8 mouse cellular contexts compared by ENCODE assay signal in genomic region chr12:78861496-78862253, GRCm38 (mm10). TPM values are rescaled to one million over a fixed set of nuclear protein-coding genes. Genes with fewer than 3 reads are reported as not detected.
DNase-seq lines count a peak whose midpoint lies in the region; ATAC-seq and TF ChIP-seq lines count a peak whose summit lies in the region.

Atp6v1d (minus strand) TSS chr12:78861638.
Eif2s1 (plus strand) TSS chr12:78861819.

- H3K4me2 ChIP-seq in heart, embryonic 12.5 days, result peak within 1 kb of the TSS; percentile 75
- H3K4me2 ChIP-seq in kidney, postnatal 0 days (ENCODE audit: low read length), result peak within 1 kb of the TSS; percentile 82
- peak within 1 kb of the TSS; percentile 74 for H3K4me2 ChIP-seq in liver, embryonic 11.5 days
- peak within 1 kb of the TSS; percentile 83 for H3K4me2 ChIP-seq in stomach, embryonic 14.5 days (replicated peaks; ENCODE audit: low read depth, low read length)

- peak within 1 kb of the TSS; percentile 91 for H3K9ac ChIP-seq in heart, embryonic 12.5 days
- peak within 1 kb of the TSS; percentile 84 for H3K9ac ChIP-seq in kidney, postnatal 0 days (ENCODE audit: low read depth, low read length)
- H3K9ac ChIP-seq in liver, embryonic 11.5 days (ENCODE audit: low read depth, low read length), result peak within 1 kb of the TSS; percentile 86
- H3K9ac ChIP-seq in stomach, embryonic 14.5 days (replicated peaks; ENCODE audit: low read depth, low read length), result peak within 1 kb of the TSS; percentile 95

- DNase-seq in CD4-positive helper T cell, adult 2 months (ENCODE audit: low read depth, low spot score), result peak; percentile 99
- DNase-seq in brain, embryonic 18.5 days (ENCODE audit: low read depth, low spot score), result peak; percentile 99
- peak; percentile 99 for DNase-seq in kidney, postnatal 0 days (ENCODE audit: low spot score)
- peak; percentile 99 for DNase-seq in liver, embryonic 11.5 days (ENCODE audit: low spot score)
- DNase-seq in naive thymus-derived CD4-positive, alpha-beta T cell, adult 2 months (ENCODE audit: low read depth), result peak; percentile 98

- peaks cover 16% of the 10 kb centered on the region for H3K4me1 ChIP-seq in heart, embryonic 12.5 days (replicated peaks)
- H3K4me1 ChIP-seq in kidney, postnatal 0 days (replicated peaks; ENCODE audit: insufficient read depth, low read length), result peaks cover 9% of the 10 kb centered on the region
- no peaks in the 10 kb centered on the region; the same call in none of the 2 replicates for H3K4me1 ChIP-seq in liver, embryonic 11.5 days (replicated peaks; ENCODE audit: control insufficient read depth, insufficient read depth, low read length)
- H3K4me1 ChIP-seq in stomach, embryonic 14.5 days (ENCODE audit: control insufficient read depth, insufficient read depth, low read length), result peaks cover 3% of the 10 kb centered on the region; the same call in 1 of the 2 replicates

- peak within 1 kb of the TSS; percentile 92 for H3K4me3 ChIP-seq in heart, embryonic 12.5 days
- peak within 1 kb of the TSS; percentile 75 for H3K4me3 ChIP-seq in kidney, postnatal 0 days (replicated peaks; ENCODE audit: low read depth, low read length)
- peak within 1 kb of the TSS; percentile 80 for H3K4me3 ChIP-seq in liver, embryonic 11.5 days (ENCODE audit: low read depth, low read length)
- H3K4me3 ChIP-seq in stomach, embryonic 14.5 days (ENCODE audit: low read depth, low read length), result peak within 1 kb of the TSS; percentile 88

- peak; percentile 89 for TF ChIP-seq CTCF in kidney, postnatal 0 days (IDR thresholded peaks at IDR 0.05; ENCODE audit: low read depth)

- peak within 1 kb of the TSS; percentile 77 for H3K27ac ChIP-seq in heart, embryonic 12.5 days (ENCODE audit: poor library complexity, severe bottlenecking)
- H3K27ac ChIP-seq in kidney, postnatal 0 days, result peak within 1 kb of the TSS; percentile 90
- peak within 1 kb of the TSS; percentile 44 for H3K27ac ChIP-seq in liver, embryonic 11.5 days (ENCODE audit: low read depth, low read length)
- H3K27ac ChIP-seq in stomach, embryonic 14.5 days (ENCODE audit: low read length), result peak within 1 kb of the TSS; percentile 89

- under 1% methylated on average over 55 of the region's 55 CpGs for WGBS in heart, embryonic 12.5 days
- under 1% methylated on average over 54 of the region's 55 CpGs for WGBS in kidney, postnatal 0 days
- under 1% methylated on average over 55 of the region's 55 CpGs for WGBS in liver, embryonic 11.5 days
- under 1% methylated on average over 55 of the region's 55 CpGs for WGBS in stomach, embryonic 14.5 days

- H3K9me3 ChIP-seq in heart, embryonic 12.5 days (replicated peaks), result no peaks in the 10 kb centered on the region
- H3K9me3 ChIP-seq in kidney, postnatal 0 days (replicated peaks; ENCODE audit: low read length), result no peaks in the 10 kb centered on the region
- no peaks in the 10 kb centered on the region for H3K9me3 ChIP-seq in liver, embryonic 11.5 days (ENCODE audit: control insufficient read depth, low read length)
- H3K9me3 ChIP-seq in stomach, embryonic 14.5 days (ENCODE audit: control insufficient read depth, low read depth, low read length), result no peaks in the 10 kb centered on the region

- no peaks in the 10 kb centered on the region for H3K27me3 ChIP-seq in heart, embryonic 12.5 days (replicated peaks)
- no peaks in the 10 kb centered on the region for H3K27me3 ChIP-seq in kidney, postnatal 0 days (ENCODE audit: insufficient read depth, low read length)
- H3K27me3 ChIP-seq in liver, embryonic 11.5 days (replicated peaks; ENCODE audit: control insufficient read depth, insufficient read depth, low read length), result no peaks in the 10 kb centered on the region
- H3K27me3 ChIP-seq in stomach, embryonic 14.5 days (ENCODE audit: control insufficient read depth, insufficient read depth, low read length), result no peaks in the 10 kb centered on the region

- ATAC-seq in erythroid progenitor cell, adult 5-6 weeks (replicated peaks; ENCODE audit: low FRiP score, poor library complexity, severe bottlenecking), result peak; percentile 87
- peak; percentile 100 for ATAC-seq in heart, embryonic 12.5 days (ENCODE audit: insufficient number of reproducible peaks, low FRiP score)
- ATAC-seq in kidney, postnatal 0 days (replicated peaks; ENCODE audit: low FRiP score, low read depth), result peak; percentile 100
- ATAC-seq in liver, embryonic 11.5 days (replicated peaks; ENCODE audit: low FRiP score), result peak; percentile 99
- ATAC-seq in stomach, embryonic 14.5 days (ENCODE audit: insufficient number of reproducible peaks, insufficient read depth, low FRiP score, low read depth), result peak; percentile 100

- peaks cover 7% of the 10 kb centered on the region for H3K36me3 ChIP-seq in heart, embryonic 12.5 days
- H3K36me3 ChIP-seq in kidney, postnatal 0 days (ENCODE audit: insufficient read depth, low read length), result no peaks in the 10 kb centered on the region
- no peaks in the 10 kb centered on the region for H3K36me3 ChIP-seq in liver, embryonic 11.5 days (ENCODE audit: control insufficient read depth, insufficient read depth, low read length)
- no peaks in the 10 kb centered on the region for H3K36me3 ChIP-seq in stomach, embryonic 14.5 days (ENCODE audit: control insufficient read depth, insufficient read depth, low read length)

RNA-seq across cellular contexts. Expression of gene Atp6v1d, which starts in this region (rescaled TPM):
- 70.6 and 96.0 TPM in 2 replicates for total RNA-seq in erythroid progenitor cell, adult 5-6 weeks (2015; ENCODE audit: low replicate concordance)
- total RNA-seq in erythroid progenitor cell, adult 5-6 weeks (2017; ENCODE audit: low replicate concordance), result 63.5 and 94.6 TPM in 2 replicates
- polyA plus RNA-seq in heart, embryonic 12.5 days (2016; fragmentation: Nextera tagmentation; extraction: Ambion mirVana), result 72.5 and 79.9 TPM in 2 replicates
- polyA plus RNA-seq in kidney, postnatal 0 days (2015; fragmentation: Nextera tagmentation; extraction: Ambion mirVana), result 111 and 121 TPM in 2 replicates
- 62.5 and 63.1 TPM in 2 replicates for polyA plus RNA-seq in liver, embryonic 11.5 days (2014; fragmentation: Nextera tagmentation; extraction: Ambion mirVana)
- polyA plus RNA-seq in stomach, embryonic 14.5 days (2014; fragmentation: Nextera tagmentation; extraction: Ambion mirVana), result 68.3 and 72.9 TPM in 2 replicates

RNA-seq across cellular contexts. Expression of gene Eif2s1, which starts in this region (rescaled TPM):
- total RNA-seq in erythroid progenitor cell, adult 5-6 weeks (2015; ENCODE audit: low replicate concordance), result 28.5 and 66.7 TPM in 2 replicates
- total RNA-seq in erythroid progenitor cell, adult 5-6 weeks (2017; ENCODE audit: low replicate concordance), result 34.2 and 35.0 TPM in 2 replicates
- 160 TPM in 2 replicates for polyA plus RNA-seq in heart, embryonic 12.5 days (2016; fragmentation: Nextera tagmentation; extraction: Ambion mirVana)
- polyA plus RNA-seq in kidney, postnatal 0 days (2015; fragmentation: Nextera tagmentation; extraction: Ambion mirVana), result 151 TPM in 2 replicates
- polyA plus RNA-seq in liver, embryonic 11.5 days (2014; fragmentation: Nextera tagmentation; extraction: Ambion mirVana), result 327 and 380 TPM in 2 replicates
- polyA plus RNA-seq in stomach, embryonic 14.5 days (2014; fragmentation: Nextera tagmentation; extraction: Ambion mirVana), result 190 and 198 TPM in 2 replicates

Comparison
In these comparisons a context has a peak if more than half of its experiments do, and no peak if none do; other contexts are left out.
1. Peak in every context shown above with its lines: DNase-seq, ATAC-seq, H3K4me3 ChIP-seq and H3K27ac ChIP-seq.